Mouse (Mus musculus) cerebellum, adult (tissue): ENCODE data around the gene Gm20388.
"Not testable (repeated sequence)": the region's sequence is repeated elsewhere in the genome, so short reads cannot be mapped to it uniquely, and the experiment has no call there.

ENCODE experiments used
- ATAC-seq: cut with Nextera tagmentation; 2 replicates; pipeline ENCODE4 v1.9.2; 2017; ENCODE audit warnings: mild to moderate bottlenecking, moderate library complexity, mixed read lengths; ENCODE audit not compliant: insufficient number of reproducible peaks, low FRiP score, low TSS enrichment

Gene Gm20388

DNA sequence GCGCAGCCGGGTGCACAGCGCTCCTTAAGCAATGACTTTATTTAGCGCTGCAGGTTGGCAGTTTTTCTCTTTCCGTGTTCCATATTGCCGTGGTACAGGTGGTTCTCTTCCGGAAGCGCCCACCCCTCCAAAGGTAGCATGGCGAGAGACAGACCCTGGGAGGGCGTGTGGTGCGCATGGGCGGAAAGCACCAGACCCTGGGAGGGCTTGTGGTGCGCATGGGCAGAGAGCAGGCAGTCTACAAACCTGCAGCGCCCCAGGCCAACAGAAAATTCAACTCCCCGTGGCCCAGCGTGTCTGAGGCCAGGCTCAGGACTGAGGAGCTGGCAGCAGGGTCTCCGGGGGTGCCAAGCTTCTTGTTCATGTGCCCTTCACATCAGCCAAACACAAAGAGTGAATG lies 1660.2 kb downstream of the Gm20388 start:
- ATAC-seq = no peak

DNA sequence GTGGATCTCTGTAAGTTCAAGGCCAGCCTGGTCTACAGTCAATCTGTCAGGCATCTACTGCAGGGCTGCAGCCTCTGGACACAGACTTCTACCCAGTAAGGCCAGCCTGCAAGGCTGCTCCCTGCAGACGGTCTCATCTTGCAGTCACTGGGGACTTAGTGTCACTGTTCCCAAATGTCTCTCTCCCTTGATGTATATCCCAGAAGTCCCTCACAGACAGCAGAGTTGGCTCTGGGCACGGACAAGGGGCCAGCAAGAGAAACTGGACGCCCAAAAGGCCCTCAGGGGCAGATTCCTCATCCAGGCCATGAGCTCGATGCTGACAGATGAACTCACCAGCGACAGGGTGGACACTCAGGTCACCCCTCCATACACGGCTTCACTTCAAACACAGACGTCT lies 1661.5 kb downstream of the Gm20388 start:
- no peak for ATAC-seq

DNA sequence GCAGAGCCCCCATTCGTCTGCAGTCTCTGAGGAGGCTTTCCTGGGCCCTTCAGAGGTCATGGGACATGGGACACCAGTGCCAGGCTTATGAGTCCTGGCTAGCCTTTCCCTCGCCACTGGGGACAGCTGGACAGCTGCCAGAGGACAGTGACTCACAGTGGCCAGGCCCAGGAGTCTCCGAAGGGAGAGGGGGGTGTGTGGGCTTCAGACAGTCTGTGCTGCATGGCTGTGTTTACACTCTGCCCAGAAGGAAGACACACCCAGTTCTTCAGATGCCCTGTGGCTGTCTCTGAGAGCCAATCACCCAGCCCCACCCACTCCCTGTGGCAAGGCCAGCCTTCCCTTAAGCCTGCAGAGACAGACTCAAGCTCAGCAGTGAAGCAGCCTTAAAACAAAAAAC lies 1662.6 kb downstream of the Gm20388 start:
- no peak for ATAC-seq

DNA sequence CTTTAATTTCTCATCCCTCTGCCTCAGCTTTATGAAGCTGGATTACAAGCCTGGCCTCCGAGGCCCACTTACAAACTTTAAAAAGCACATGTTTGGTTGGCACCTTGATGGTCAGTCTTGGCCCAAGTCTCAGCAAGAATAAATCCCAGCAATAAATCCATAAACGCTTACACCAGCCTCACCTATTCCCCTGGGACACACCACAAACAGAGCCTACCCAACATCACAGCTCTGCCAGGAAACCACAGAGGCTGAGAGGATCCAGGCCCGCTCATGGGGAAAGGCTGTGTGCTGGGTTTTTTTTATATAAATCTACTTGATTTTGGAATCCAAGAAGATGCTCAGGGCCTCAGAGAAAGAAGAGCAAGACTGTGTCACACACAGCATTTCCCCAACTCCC lies 1665.0 kb downstream of the Gm20388 start:
- ATAC-seq = no peak

DNA sequence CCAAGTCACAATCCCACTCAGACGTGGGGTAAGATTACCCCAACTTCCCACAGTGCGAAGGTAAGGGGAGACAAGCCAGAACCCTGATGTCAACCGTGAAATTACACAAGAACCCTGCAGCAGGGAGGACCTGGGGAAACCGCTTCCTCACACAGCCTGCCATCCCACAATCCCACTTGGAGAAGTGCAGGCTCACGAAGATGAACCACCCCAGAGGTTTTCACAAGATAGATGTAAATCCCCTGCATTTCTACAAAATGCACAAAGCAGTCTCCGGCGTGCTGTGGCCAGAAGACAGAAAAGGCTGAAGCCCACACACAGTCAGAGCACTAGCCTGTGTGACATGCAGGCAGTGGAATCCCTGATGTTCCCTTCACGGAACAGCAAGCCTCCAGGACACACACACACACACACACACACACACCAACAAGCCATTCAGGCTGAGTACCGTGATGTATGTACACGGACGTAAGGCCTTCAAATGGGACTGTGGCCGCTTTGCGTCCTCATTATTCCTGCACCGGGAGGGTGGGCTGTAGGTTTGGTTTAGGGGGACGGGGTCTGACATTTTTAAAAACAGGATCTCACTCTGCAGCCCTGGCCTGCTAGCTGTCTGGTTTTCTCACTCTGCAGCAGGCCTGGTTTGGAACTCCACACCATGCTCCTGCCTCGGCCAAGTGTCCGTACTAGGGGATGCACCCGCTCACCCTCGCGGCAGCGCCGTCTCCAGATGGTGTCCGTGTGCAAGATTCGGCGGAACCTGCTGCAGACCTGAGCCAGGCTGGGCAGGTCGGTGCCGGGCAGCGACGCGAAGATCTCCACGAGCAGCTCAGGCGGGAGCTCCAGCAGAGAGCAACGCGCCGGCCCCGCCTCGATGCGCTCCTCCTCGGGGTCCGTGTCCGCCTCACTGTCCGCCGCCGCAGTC lies 1667.4 kb downstream of the Gm20388 start:
- ATAC-seq = peak; percentile 36; the same call in 1 of the 2 replicates

- ATAC-seq = peak; percentile 79
These were observed 1668.2 kb downstream of the Gm20388 start, which contains the start of gene Fbxo31 for GRCm38 (mm10) chr8:121578676-121579451. Fbxo31 (minus strand) TSS chr8:121578806.

GRCm38 (mm10) chr8:121580465-121580864 lies 1669.8 kb downstream of the Gm20388 start:
- ATAC-seq = no peak

- ATAC-seq = no peak
These were observed 1673.0 kb downstream of the Gm20388 start for GRCm38 (mm10) chr8:121583653-121584052.

- ATAC-seq = no peak
These were observed 1674.1 kb downstream of the Gm20388 start for GRCm38 (mm10) chr8:121584730-121585129.

DNA sequence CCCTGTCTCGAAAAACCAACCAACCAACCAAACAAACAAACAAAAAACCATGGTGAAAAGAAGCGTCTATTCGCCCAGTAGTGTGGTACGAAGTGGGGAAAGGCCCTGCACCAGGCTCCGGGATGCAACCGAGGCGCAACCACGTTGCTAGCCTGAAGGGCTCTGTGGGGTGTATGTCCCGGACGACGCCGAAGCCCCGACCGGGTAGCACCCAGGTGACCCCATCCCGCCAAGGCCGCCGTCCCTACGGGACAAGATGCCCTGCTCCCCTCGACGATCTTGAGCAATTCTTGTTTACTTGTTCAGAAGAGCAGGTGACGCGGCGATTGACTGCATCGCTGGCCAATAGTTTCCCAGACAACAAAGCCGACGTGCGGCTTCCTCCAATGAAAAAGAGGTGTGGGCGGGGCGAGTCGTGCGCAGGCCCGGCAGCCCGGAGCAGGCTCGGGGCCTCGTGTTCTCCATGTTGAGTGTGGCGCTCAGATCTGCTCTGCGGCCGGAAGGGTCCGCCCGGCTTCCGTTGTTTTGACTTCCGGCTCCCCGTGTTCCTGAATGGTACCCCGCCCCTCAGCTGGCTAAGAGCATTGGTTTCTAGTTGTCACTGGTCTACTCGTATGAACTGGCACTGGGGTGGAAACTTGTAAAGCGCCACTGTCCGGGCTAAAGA lies 1674.7 kb downstream of the Gm20388 start:
- peak; percentile 94 for ATAC-seq

GRCm38 (mm10) chr8:121588750-121589149 lies 1678.1 kb downstream of the Gm20388 start:
- no peak for ATAC-seq

GRCm38 (mm10) chr8:121589205-121589726 lies 1678.6 kb downstream of the Gm20388 start:
- no peak for ATAC-seq

GRCm38 (mm10) chr8:121590203-121591177 lies 1679.8 kb downstream of the Gm20388 start, which contains the start of gene Map1lc3b:
Map1lc3b (plus strand) TSS chr8:121590361.
- peak; percentile 67 for ATAC-seq

DNA sequence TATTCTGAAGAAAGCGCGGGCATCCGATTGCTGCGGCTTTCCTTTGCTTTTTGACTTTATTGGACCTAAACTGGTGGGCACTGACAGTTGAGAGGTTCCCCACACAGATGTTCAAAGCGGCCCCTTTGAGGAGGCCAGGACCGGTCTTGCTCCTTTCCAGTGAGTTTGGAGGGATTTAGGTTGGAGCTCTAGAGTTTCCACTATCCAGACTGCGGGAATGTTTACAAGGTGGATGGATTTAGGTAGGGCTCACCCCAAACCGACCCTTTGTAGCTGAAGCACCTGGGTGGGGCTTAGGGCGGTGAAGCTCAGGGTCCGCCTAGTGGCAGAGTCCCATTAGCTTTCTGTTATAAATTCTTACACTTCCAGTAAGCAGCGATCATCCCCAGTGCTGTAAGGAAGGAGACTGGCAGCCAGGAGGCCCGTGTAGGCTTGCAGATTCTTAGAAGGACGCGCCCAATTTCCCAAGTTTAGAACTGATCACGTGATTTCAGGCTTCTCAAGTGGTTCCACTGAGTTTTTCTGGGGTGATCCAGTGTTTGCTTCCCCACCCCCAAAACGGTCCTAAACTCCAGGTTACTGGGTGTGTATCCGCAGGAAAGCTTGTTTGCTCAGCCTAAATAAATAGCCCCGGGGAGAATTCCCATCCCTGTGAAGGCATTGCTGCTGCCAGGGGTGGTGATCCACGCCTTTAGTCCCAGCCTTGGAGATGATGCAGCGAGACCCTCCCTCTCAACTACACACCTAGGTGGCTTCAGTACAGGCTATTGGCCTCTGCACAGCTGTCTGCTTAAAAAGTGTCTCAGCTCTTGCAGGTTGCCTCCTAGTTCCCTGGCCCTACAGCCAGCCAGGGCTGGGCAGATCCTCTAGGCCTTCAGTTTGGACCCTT lies 1680.8 kb downstream of the Gm20388 start:
- ATAC-seq = no peak

- no peak for ATAC-seq
These were observed 1682.7 kb downstream of the Gm20388 start for GRCm38 (mm10) chr8:121593293-121593692.

GRCm38 (mm10) chr8:121593983-121594382 lies 1683.3 kb downstream of the Gm20388 start:
- ATAC-seq = no peak

DNA sequence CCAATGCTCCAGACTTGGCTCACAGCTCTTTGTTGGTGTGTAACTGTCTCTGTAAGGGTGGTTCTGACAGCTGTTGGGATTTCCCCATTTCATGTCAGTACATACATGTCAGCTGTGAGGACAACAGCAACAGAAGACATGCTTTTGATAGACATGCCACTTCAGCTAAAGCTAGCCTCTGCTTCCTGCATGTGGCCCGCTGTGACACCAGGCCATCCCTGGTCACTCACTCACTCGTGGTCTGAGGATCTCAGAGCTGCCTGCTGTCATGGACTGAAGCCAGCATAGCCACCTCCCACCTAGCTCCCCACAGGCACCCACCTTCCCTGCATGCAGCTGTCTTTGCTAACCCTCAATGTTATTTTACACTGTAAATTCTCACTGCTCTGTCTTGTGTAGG lies 1686.9 kb downstream of the Gm20388 start:
- ATAC-seq = not testable (repeated sequence)

- no peak for ATAC-seq
These were observed 1687.5 kb downstream of the Gm20388 start for GRCm38 (mm10) chr8:121598190-121598589.
